Mouse (Mus musculus) liver, adult 2 months (tissue): ENCODE measurements around the gene Kank2. TPM values are rescaled to one million over a fixed set of nuclear protein-coding genes. Genes with fewer than 3 reads are reported as not detected.

Experiments used
- DNase-seq: peaks from one replicate; pipeline ENCODE4 v3.0.0-alpha.2; 2011; ENCODE audit warnings: low read depth, low spot score; ENCODE audit errors: extremely low read depth
- H3K27ac ChIP-seq: fragments of 200-500 bp; replicated peaks from 2 replicates; pipeline ENCODE4 v1.5.1; 2012; ENCODE audit warnings: low read depth, mild to moderate bottlenecking, control low read depth, inconsistent platforms, low read length; ENCODE audit not compliant: insufficient read depth
- H3K27me3 ChIP-seq: fragments of 200-500 bp; 2 replicates; pipeline ENCODE4 v1.6.1; 2012; ENCODE audit warnings: mild to moderate bottlenecking, moderate library complexity, low read length, inconsistent platforms; ENCODE audit not compliant: control insufficient read depth, insufficient read depth
- H3K36me3 ChIP-seq: fragments of 200-500 bp; 2 replicates; pipeline ENCODE4 v1.6.1; 2012; ENCODE audit warnings: low read length, inconsistent platforms; ENCODE audit not compliant: control insufficient read depth, insufficient read depth
- H3K4me1 ChIP-seq: fragments of 200-500 bp; 2 replicates; pipeline ENCODE4 v1.6.1; 2011; ENCODE audit warnings: low read length; ENCODE audit not compliant: control insufficient read depth, insufficient read depth
- H3K4me3 ChIP-seq: fragments of 200-500 bp; 2 replicates; pipeline ENCODE4 v1.5.1; 2011; ENCODE audit warnings: low read depth, mild to moderate bottlenecking, control low read depth, low read length, moderate library complexity; ENCODE audit not compliant: insufficient read depth
- H3K79me2 ChIP-seq: fragments of 200-500 bp; 2 replicates; pipeline ENCODE4 v1.6.1; 2012; ENCODE audit warnings: inconsistent platforms, mild to moderate bottlenecking, low read length, moderate library complexity; ENCODE audit not compliant: control insufficient read depth, insufficient read depth
- H3K9ac ChIP-seq: fragments of 200-500 bp; 2 replicates; pipeline ENCODE4 v1.6.1; 2012; ENCODE audit warnings: low read depth, mild to moderate bottlenecking, control low read depth, inconsistent platforms, low read length
- CTCF ChIP-seq: fragments of 200-500 bp; IDR thresholded peaks from 2 replicates; pipeline ENCODE4 v1.5.1; 2011; ENCODE audit warnings: low read depth, low read length, control low read depth
- POLR2A ChIP-seq: fragments of 200-500 bp; IDR thresholded peaks from 2 replicates; pipeline ENCODE4 v1.6.1; 2011; ENCODE audit warnings: low read length, control low read depth; ENCODE audit not compliant: insufficient read depth; ENCODE audit errors: extremely low read depth
- WGBS: fragments of 180-500 bp; shearing (Covaris S2); methylation state at CpG from one replicate; pipeline ENCODE4 v1.1.7; 2018; 5-methylcytosine and 5-hydroxymethylcytosine counted together
- polyA plus RNA-seq: library from polyadenylated mRNA; depleted of rRNA; stranded (reverse); fragments of >200 nt; gene quantifications from 2 replicates; pipeline ENCODE4 v1.2.3, GENCODE M21; 2012; rRNA removed
- total RNA-seq: library from RNA; depleted of rRNA; stranded (reverse); fragments of >200 nt; gene quantifications from 2 replicates; pipeline ENCODE4 v1.2.3, GENCODE M21; 2014; rRNA removed

Gene Kank2
- total RNA-seq (12.8 and 20.7 TPM in 2 replicates), polyA plus RNA-seq (27.2 and 34.5 TPM in 2 replicates)

GRCm38 (mm10) chr9:21798345-21799009 is at the start of gene Kank2:
Gene Kank2, minus strand, starts transcription at chr9:21798744.
- Histone ChIP-seq H3K27me3 (no peaks in the 10 kb centered on the region), H3K36me3 (peaks cover 4% of the 10 kb centered on the region; the same call in 1 of the 2 replicates), H3K4me3 (peak within 1 kb of the TSS; percentile 100), H3K9ac (peak within 1 kb of the TSS; percentile 100), H3K27ac (peak within 1 kb of the TSS; percentile 99), H3K4me1 (peaks cover 9% of the 10 kb centered on the region), H3K79me2 (peaks cover 38% of the 10 kb centered on the region)
- peak; percentile 65 for DNase-seq
- WGBS = under 1% methylated on average over 52 of the region's 52 CpGs
- TF ChIP-seq CTCF = no peak
- TF ChIP-seq POLR2A = peak; percentile 92

GRCm38 (mm10) chr9:21847926-21848325 is 49.4 kb upstream of the Kank2 start:
- 76% methylated on average over 10 of the region's 10 CpGs for WGBS
- H3K36me3 ChIP-seq = no peaks in the 10 kb centered on the region
- H3K9ac ChIP-seq = no peak overlapping the region
- no peaks in the 10 kb centered on the region for H3K79me2 ChIP-seq
- H3K4me3 ChIP-seq = no peak overlapping the region
- peak overlapping the region; percentile 86; the same call in 1 of the 2 replicates for H3K27ac ChIP-seq
- TF ChIP-seq POLR2A (no peak), CTCF (no peak)
- no peak for DNase-seq
- H3K4me1 ChIP-seq = peaks cover 6% of the 10 kb centered on the region
- H3K27me3 ChIP-seq = no peaks in the 10 kb centered on the region

- H3K79me2 ChIP-seq = no peaks in the 10 kb centered on the region
- H3K9ac ChIP-seq = no peak overlapping the region
- H3K36me3 ChIP-seq = no peaks in the 10 kb centered on the region
- H3K27ac ChIP-seq = peak overlapping the region; percentile 86
- no peak for DNase-seq
- no peaks in the 10 kb centered on the region for H3K27me3 ChIP-seq
- H3K4me3 ChIP-seq = no peak overlapping the region
- peaks cover 6% of the 10 kb centered on the region for H3K4me1 ChIP-seq
- TF ChIP-seq POLR2A (no peak), CTCF (no peak)
- 64% methylated on average over 3 of the region's 3 CpGs for WGBS
Measured at GRCm38 (mm10) chr9:21847425-21847824, 48.9 kb upstream of the Kank2 start.

- Histone ChIP-seq H3K27me3 (no peaks in the 10 kb centered on the region), H3K4me1 (peaks cover 6% of the 10 kb centered on the region), H3K9ac (peak overlapping the region; percentile 75), H3K79me2 (no peaks in the 10 kb centered on the region), H3K36me3 (no peaks in the 10 kb centered on the region), H3K27ac (peak overlapping the region; percentile 86), H3K4me3 (peak overlapping the region; percentile 42; the same call in 1 of the 2 replicates)
- TF ChIP-seq POLR2A (no peak), CTCF (no peak)
- peak; percentile 24 for DNase-seq
- 82% methylated on average over 11 of the region's 11 CpGs for WGBS
Measured at GRCm38 (mm10) chr9:21846755-21847341, 48.3 kb upstream of the Kank2 start.

GRCm38 (mm10) chr9:21845381-21846080 is 47.0 kb upstream of the Kank2 start:
- H3K27ac ChIP-seq = no peak overlapping the region
- H3K27me3 ChIP-seq = no peaks in the 10 kb centered on the region
- DNase-seq = peak; percentile 27
- H3K4me1 ChIP-seq = peaks cover 5% of the 10 kb centered on the region
- H3K36me3 ChIP-seq = no peaks in the 10 kb centered on the region
- no peak overlapping the region for H3K4me3 ChIP-seq
- WGBS = 27% methylated on average over 14 of the region's 14 CpGs
- H3K79me2 ChIP-seq = no peaks in the 10 kb centered on the region
- no peak overlapping the region for H3K9ac ChIP-seq
- TF ChIP-seq POLR2A (no peak), CTCF (peak; percentile 36; the same call in 1 of the 2 replicates)

- H3K9ac ChIP-seq = no peak overlapping the region
- no peak for TF ChIP-seq POLR2A
- TF ChIP-seq CTCF = no peak
- H3K79me2 ChIP-seq = no peaks in the 10 kb centered on the region
- no peak for DNase-seq
- no peak overlapping the region for H3K27ac ChIP-seq
- H3K4me1 ChIP-seq = no peaks in the 10 kb centered on the region
- H3K27me3 ChIP-seq = no peaks in the 10 kb centered on the region
- no peaks in the 10 kb centered on the region for H3K36me3 ChIP-seq
- WGBS = 69% methylated on average over 6 of the region's 6 CpGs
- no peak overlapping the region for H3K4me3 ChIP-seq
Measured at GRCm38 (mm10) chr9:21843086-21843485, 44.5 kb upstream of the Kank2 start.
